Mouse (Mus musculus): ENCODE data around the gene Psmg3. TPM values are rescaled to one million over a fixed set of nuclear protein-coding genes. Genes with fewer than 3 reads are reported as not detected.

The Psmg3 gene
- total RNA-seq, 2 experiments from 2014 or later, result 9.5 to 11.8 TPM

- intact Hi-C loops (cut with DNase I), result loop anchor here (10.0 kb wide), 1 partner anchor 393 kb away; the partner anchor contains the start of gene C130050O18Rik
- peak; percentile 92 to 93 for DNase-seq
Measured at GRCm38 (mm10) chr5:139797473-139798167, 29.1 kb downstream of the Psmg3 start.

GRCm38 (mm10) chr5:139796900-139797299 lies 29.8 kb downstream of the Psmg3 start:
- DNase-seq, result peak; percentile 86 to 90
- intact Hi-C loops (cut with DNase I), result loop anchor here (10.0 kb wide), 1 partner anchor 392 kb away; the partner anchor contains the start of gene C130050O18Rik

GRCm38 (mm10) chr5:139796001-139796620 lies 30.6 kb downstream of the Psmg3 start:
- intact Hi-C loops (cut with DNase I), result loop anchor here (10.0 kb wide), 1 partner anchor 391 kb away; the partner anchor contains the start of gene C130050O18Rik
- DNase-seq, result peak in 1 of 2 experiments; percentile 37

- intact Hi-C loops (cut with DNase I), result loop anchor here (10.0 kb wide), 1 partner anchor 390 kb away; the partner anchor contains the start of gene C130050O18Rik
- peak; percentile 54 to 68 for DNase-seq
Measured at GRCm38 (mm10) chr5:139794938-139795337, 31.7 kb downstream of the Psmg3 start.

- peak in 1 of 2 experiments; percentile 33 for DNase-seq
- intact Hi-C loops (cut with DNase I), result loop anchor here (10.0 kb wide), 1 partner anchor 389 kb away; the partner anchor contains the start of gene C130050O18Rik
Measured at GRCm38 (mm10) chr5:139794137-139794536, 32.5 kb downstream of the Psmg3 start.

GRCm38 (mm10) chr5:139793338-139794089 lies 33.2 kb downstream of the Psmg3 start:
- intact Hi-C loops (cut with DNase I), result loop anchor here (10.0 kb wide), 1 partner anchor 389 kb away; the partner anchor contains the start of gene C130050O18Rik
- peak; percentile 58 to 71 for DNase-seq

GRCm38 (mm10) chr5:139792966-139793337 lies 33.7 kb downstream of the Psmg3 start:
- peak in 1 of 2 experiments; percentile 46 for DNase-seq
- intact Hi-C loops (cut with DNase I), result loop anchor here (10.0 kb wide), 1 partner anchor 388 kb away; the partner anchor contains the start of gene C130050O18Rik

- intact Hi-C loops (cut with DNase I), result loop anchor here (10.0 kb wide), 1 partner anchor 387 kb away; the partner anchor contains the start of gene C130050O18Rik
- peak in 1 of 2 experiments; percentile 35 for DNase-seq
Measured at GRCm38 (mm10) chr5:139792159-139792775, 34.4 kb downstream of the Psmg3 start.

- DNase-seq, result peak; percentile 99
- intact Hi-C loops (cut with DNase I), result loop anchor here (10.0 kb wide), 1 partner anchor 387 kb away; the partner anchor contains the start of gene C130050O18Rik
Measured at GRCm38 (mm10) chr5:139791227-139792158, 35.2 kb downstream of the Psmg3 start, which contains the start of gene Mafk. TSS of gene Mafk (plus strand) at chr5:139791513.

- intact Hi-C loops (cut with DNase I), result no loop called here
- DNase-seq, result no peak
Measured at GRCm38 (mm10) chr5:139789466-139789865, 37.2 kb downstream of the Psmg3 start.

GRCm38 (mm10) chr5:139781406-139781805 lies 45.3 kb downstream of the Psmg3 start:
- DNase-seq, result peak in 1 of 2 experiments; percentile 40
- intact Hi-C loops (cut with DNase I), result no loop called here

- intact Hi-C loops (cut with DNase I), result loop anchor here (2.0 kb wide), 1 partner anchor 40 kb away; no protein-coding TSS in a partner anchor
- no peak for DNase-seq
Measured at GRCm38 (mm10) chr5:139776966-139777365, 49.7 kb downstream of the Psmg3 start.

GRCm38 (mm10) chr5:139775216-139775926 lies 51.3 kb downstream of the Psmg3 start, which contains the start of gene Ints1:
TSS of gene Ints1 (minus strand) at chr5:139775674.
- peak; percentile 93 to 96 for DNase-seq
- intact Hi-C loops (cut with DNase I), result loop anchor here (2.0 kb wide), 1 partner anchor 51 kb away; the partner anchor contains the start of genes Gm26938 and Psmg3

Other genes starting within 250 kb of the Psmg3 start
- gene Micall2, start 90.5 kb downstream of the Psmg3 start, total RNA-seq (2021), result 1 to 10 TPM; 2.4 to 2.8 TPM
- 10 to 100 TPM; 40.4 to 42.7 TPM for gene Ints1, start 51.2 kb downstream of the Psmg3 start, total RNA-seq (2021)
- 10 to 100 TPM; 36.9 to 37.7 TPM for gene Mafk, start 35.4 kb downstream of the Psmg3 start, total RNA-seq (2021)
- gene Tmem184a, start 7.0 kb downstream of the Psmg3 start, total RNA-seq (2021), result not detected
- gene Gm26938, start 478 bp downstream of the Psmg3 start, total RNA-seq (2021), result not detected
- gene Elfn1, start 81.1 kb upstream of the Psmg3 start, total RNA-seq (2021), result under 1 TPM; 0.08 to 0.38 TPM

Measured in heart, postnatal 36 days (tissue).